Mouse (Mus musculus) naive thymus-derived CD4-positive, alpha-beta T cell, adult 5 months (primary cell): ENCODE results near the gene Oas1h. TPM values are rescaled to one million over a fixed set of nuclear protein-coding genes. Genes with fewer than 3 reads are reported as not detected.

Experiments
- polyA plus RNA-seq: library from polyadenylated mRNA; unstranded; fragments of 100-300 nt; shearing (Covaris generic); gene quantifications from one replicate; pipeline ENCODE4 v1.2.1, GENCODE M21; 2017

Gene Oas1h
- polyA plus RNA-seq: not detected

GRCm38 (mm10) chr5:120861121-120861520 lies at the start of gene Oas1h:
Gene Oas1h (plus strand): TSS chr5:120861421.

DNA sequence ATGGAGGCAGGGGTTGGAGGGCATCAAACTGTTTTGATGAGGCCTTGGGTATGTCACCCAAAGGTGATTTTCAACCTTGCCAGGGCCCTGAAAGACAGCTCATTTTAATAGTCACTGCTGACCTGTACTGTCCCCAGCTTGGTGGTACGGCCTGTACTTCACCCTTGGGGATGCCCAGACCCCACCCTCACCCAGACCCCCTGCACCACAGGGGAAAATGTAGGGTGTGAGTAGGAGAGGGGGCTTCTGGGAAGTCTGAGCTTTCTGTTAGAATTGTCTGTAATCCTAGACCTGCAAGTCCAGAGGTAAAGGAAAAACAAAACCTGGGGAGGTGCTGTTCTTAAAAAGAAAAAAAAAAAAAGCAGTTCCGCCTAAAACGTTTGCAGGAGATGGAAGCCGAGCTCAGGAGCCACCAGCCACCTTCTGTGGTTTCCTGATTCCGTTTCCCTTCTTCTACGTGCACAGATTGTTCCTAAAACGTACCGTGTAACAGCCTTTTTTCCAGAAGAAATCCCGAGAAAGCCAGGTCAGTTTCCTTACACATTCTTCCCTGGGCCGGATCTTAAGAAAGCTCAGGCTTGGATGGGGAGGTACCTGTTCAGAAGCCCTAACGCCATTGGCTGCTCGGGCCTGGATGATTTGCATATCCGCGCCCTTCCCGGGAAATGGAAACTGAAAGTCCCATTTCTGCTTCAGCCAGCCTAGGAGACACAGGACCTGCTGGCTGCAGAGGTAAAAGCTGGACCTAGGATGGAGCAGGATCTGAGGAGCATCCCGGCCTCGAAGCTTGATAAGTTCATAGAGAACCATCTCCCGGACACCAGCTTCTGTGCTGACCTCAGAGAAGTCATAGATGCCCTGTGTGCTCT lies 49.0 kb upstream of the Oas1h start, which contains the start of gene Oas1c:
Gene Oas1c (minus strand): TSS at position 564 of the 869 bp plus-strand sequence.

GRCm38 (mm10) chr5:120847067-120847466 lies 14.2 kb upstream of the Oas1h start, which contains the start of gene Oas1f:
Gene Oas1f (plus strand): TSS chr5:120847367.

DNA sequence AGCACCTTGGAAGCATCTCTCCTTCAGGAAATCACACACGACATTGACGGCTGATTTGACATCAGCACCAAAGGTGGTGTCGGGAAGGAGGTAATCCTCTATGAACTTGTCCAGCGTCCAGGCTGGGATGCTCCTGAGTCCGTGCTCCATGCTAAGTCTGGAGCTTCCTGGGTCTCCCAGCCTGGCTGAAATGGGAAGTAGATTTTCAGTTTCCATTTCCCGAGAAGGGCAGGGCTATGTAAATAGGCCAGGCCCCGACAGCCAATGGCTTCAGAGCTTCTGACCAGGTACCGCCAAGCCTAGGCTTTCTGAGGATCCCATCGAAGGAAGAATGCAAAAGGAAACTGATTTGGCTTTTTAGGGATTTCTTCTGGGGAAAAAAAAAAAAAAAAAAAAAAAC lies 26.2 kb downstream of the Oas1h start, which contains the start of gene Oas1g:
Gene Oas1g (minus strand): TSS at position 201 of the 400 bp plus-strand sequence.

GRCm38 (mm10) chr5:120906791-120907733 lies 45.8 kb downstream of the Oas1h start, which contains the start of gene Oas1a:
Gene Oas1a (minus strand): TSS chr5:120907521.

DNA sequence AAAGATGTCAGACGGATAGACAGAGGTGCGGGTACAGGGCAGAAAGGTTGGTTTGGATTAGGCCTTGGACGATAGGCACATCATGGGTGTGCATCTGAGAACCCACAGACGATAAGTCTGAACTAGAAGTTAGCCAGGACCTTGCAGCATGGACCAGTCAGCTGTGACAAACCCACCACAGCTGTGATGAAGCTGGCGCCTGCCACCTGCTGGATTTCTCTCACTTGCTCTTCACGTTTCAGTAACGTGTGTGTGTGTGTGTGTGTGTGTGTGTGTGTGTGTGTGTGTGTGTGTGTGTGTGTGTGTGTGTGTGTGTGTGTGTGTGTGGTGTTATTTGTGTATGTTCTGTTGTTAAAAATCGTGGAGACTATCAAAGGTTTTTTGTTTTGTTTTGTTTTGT lies 53.0 kb downstream of the Oas1h start, which contains the start of gene Oas1d:
Gene Oas1d (plus strand): TSS at position 333 of the 400 bp plus-strand sequence.

Other genes with a start within 250 kb of the Oas1h start
- gene Rita1, start 248.8 kb upstream of the Oas1h start, polyA plus RNA-seq: 4.0 TPM
- 87.2 TPM for gene Ddx54, start 248.7 kb upstream of the Oas1h start, polyA plus RNA-seq
- gene Cfap73, start 227.2 kb upstream of the Oas1h start, polyA plus RNA-seq: not detected
- 8.6 TPM for gene Rasal1, start 212.6 kb upstream of the Oas1h start, polyA plus RNA-seq
- 118 TPM for gene Dtx1, start 149.5 kb upstream of the Oas1h start, polyA plus RNA-seq
- 3.9 TPM for gene Oas2, start 111.6 kb upstream of the Oas1h start, polyA plus RNA-seq
- gene Oas3, start 83.8 kb upstream of the Oas1h start, polyA plus RNA-seq: 3.4 TPM
- gene Oas1e, start 65.9 kb upstream of the Oas1h start, polyA plus RNA-seq: not detected
- gene Oas1c, start 48.9 kb upstream of the Oas1h start, polyA plus RNA-seq: 5.8 TPM
- gene Oas1f, start 14.1 kb upstream of the Oas1h start, polyA plus RNA-seq: not detected
- gene Oas1g, start 26.2 kb downstream of the Oas1h start, polyA plus RNA-seq: not detected
- gene Oas1a, start 46.1 kb downstream of the Oas1h start, polyA plus RNA-seq: 4.7 TPM
- gene Oas1d, start 53.1 kb downstream of the Oas1h start, polyA plus RNA-seq: not detected
- gene Rph3a, start 148.7 kb downstream of the Oas1h start, polyA plus RNA-seq: not detected